Mouse (Mus musculus): ENCODE results near the gene Cdh19. TPM values are rescaled to one million over a fixed set of nuclear protein-coding genes. Genes with fewer than 3 reads are reported as not detected.

The Cdh19 gene
- total RNA-seq (2012; rRNA removed) = not detected in 2 replicates
- total RNA-seq (2014; rRNA removed) = not detected in 2 replicates
- polyA plus RNA-seq (2012; ENCODE audit: insufficient read length, low read depth) = not detected in 2 replicates

DNA sequence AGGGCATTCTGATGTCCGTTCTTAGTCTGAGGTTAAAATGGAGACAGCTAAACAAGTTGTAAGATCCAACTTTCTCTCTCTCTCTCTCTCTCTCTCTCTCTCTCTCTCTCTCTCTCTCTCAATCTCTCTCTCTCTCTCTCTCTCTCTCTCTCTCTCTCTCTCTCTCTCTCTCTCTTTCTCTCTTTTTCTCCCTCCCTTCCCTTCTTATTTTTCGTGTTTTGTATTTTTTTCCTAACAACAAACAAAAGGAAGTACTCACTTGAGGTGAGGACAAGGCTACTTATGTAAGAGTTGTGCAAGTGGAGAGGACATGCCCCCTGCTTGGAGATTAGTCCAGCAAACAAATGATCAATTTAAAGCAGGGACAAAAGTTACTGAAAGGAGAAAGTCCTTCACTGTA is at the start of gene Cdh19:
Gene Cdh19, minus strand, starts transcription at position 101 of the 400 bp plus-strand sequence.
- Histone ChIP-seq H3K36me3 (replicated peaks in 1 of 2; ENCODE audit: control insufficient read depth in 1 of 2, insufficient read depth in 1 of 2, low read length in 1 of 2) (no peaks in the 10 kb centered on the region), H3K4me2 (ENCODE audit: insufficient read depth, low read depth, poor library complexity, severe bottlenecking) (no peak within 1 kb of the TSS), H3K9ac (ENCODE audit: insufficient read depth, low read depth) (no peak within 1 kb of the TSS), H3K27ac (ENCODE audit: insufficient read depth, low read depth) (no peak within 1 kb of the TSS), H3K79me2 (replicated peaks; ENCODE audit: control insufficient read depth, extremely low read depth, insufficient read depth, poor library complexity, severe bottlenecking) (no peaks in the 10 kb centered on the region), H3K9me3 (replicated peaks; ENCODE audit: low read length) (peaks cover 5% of the 10 kb centered on the region), H3K4me3 (replicated peaks in 1 of 3; ENCODE audit: low read depth in 2 of 3, low read length in 2 of 3, poor library complexity in 1 of 3) (no peak within 1 kb of the TSS), H3K27me3 (replicated peaks) (no peaks in the 10 kb centered on the region), H3K4me1 (ENCODE audit: control insufficient read depth in 1 of 2, insufficient read depth in 2 of 2) (no peaks in the 10 kb centered on the region)
- in situ Hi-C loops (cut with MboI; ENCODE audit: low pct_ligation_motif_present, low pct_unique_long_range_greater_than_20kb, low sequenced_read_pairs) (no loop called here), dilution Hi-C loops (cut with MboI; ENCODE audit: extremely low pct_ligation_motif_present, extremely low pct_unique_long_range_greater_than_20kb, low sequenced_read_pairs) (no loop called here)
- DNase-seq (ENCODE audit: extremely low read depth) = no peak
- TF ChIP-seq JUN (IDR thresholded peaks at IDR 0.05; ENCODE audit: insufficient read depth, low read depth, low read length) (no peak), IRF4 (IDR thresholded peaks at IDR 0.05; ENCODE audit: low read depth, low read length) (no peak), RCOR1 (conservative IDR thresholded peaks at IDR 0.05; ENCODE audit: low read depth, low read length) (no peak), USF2 (conservative IDR thresholded peaks at IDR 0.05; ENCODE audit: low read depth, low read length) (no peak), PAX5 (IDR thresholded peaks at IDR 0.05; ENCODE audit: low read length) (no peak), HCFC1 (IDR thresholded peaks at IDR 0.05; ENCODE audit: low read depth, low read length) (no peak), TCF12 (IDR thresholded peaks at IDR 0.05; ENCODE audit: low read depth, low read length) (no peak), ELF1 (IDR thresholded peaks at IDR 0.05; ENCODE audit: low read depth, low read length) (no peak), ZC3H11A (IDR thresholded peaks at IDR 0.05; ENCODE audit: low read depth, low read length) (no peak), E2F4 (IDR thresholded peaks at IDR 0.05; ENCODE audit: insufficient replicate concordance, low read depth, low read length) (no peak), JUND (conservative IDR thresholded peaks at IDR 0.05; ENCODE audit: low read depth, low read length) (no peak)

DNA sequence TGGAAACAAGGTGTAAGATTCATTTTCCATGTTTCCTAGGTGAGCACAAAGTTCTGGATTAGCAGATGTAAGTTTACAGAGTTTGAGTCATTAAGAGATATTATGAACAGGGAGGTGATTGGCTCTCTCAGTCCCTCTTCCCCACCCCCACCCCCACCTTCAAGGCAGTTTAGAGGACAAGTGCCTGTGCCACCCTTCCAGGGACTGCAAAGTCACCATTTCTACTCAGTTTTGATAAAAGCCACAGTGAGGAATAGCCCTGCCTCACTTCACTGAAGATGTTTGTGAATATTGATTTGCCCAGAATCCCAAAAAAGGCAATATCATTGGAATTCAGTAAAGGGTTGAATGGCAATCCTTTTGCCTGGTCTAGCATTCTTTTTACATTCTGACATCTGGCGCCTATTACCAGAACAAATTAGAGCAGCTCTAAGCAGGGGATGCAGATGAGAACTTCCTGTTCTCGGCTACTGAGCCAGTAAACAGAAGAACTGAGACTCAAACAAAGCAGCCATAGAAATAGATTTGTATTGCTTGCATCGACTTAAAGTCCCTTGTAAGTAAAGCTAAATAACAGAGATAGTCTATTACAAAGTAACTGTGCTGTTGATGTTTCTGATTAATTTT is 43.2 kb upstream of the Cdh19 start:
- H3K9ac ChIP-seq (ENCODE audit: insufficient read depth, low read depth) = no peak overlapping the region
- dilution Hi-C loops (cut with MboI; ENCODE audit: extremely low pct_ligation_motif_present, extremely low pct_unique_long_range_greater_than_20kb, low sequenced_read_pairs) (no loop called here), in situ Hi-C loops (cut with MboI; ENCODE audit: low pct_ligation_motif_present, low pct_unique_long_range_greater_than_20kb, low sequenced_read_pairs) (no loop called here)
- H3K27me3 ChIP-seq (replicated peaks) = no peaks in the 10 kb centered on the region
- no peak for DNase-seq (ENCODE audit: extremely low read depth)
- no peaks in the 10 kb centered on the region for H3K4me1 ChIP-seq (ENCODE audit: control insufficient read depth in 1 of 2, insufficient read depth in 2 of 2)
- peaks cover 14% of the 10 kb centered on the region for H3K9me3 ChIP-seq (replicated peaks; ENCODE audit: low read length)
- no peak for TF ChIP-seq GABPA (IDR thresholded peaks at IDR 0.05; ENCODE audit: insufficient replicate concordance, low read depth, low read length)
- no peak for TF ChIP-seq MXI1 (IDR thresholded peaks at IDR 0.05; ENCODE audit: low read depth, low read length)
- no peak for TF ChIP-seq JUND (conservative IDR thresholded peaks at IDR 0.05; ENCODE audit: low read depth, low read length)
- TF ChIP-seq NRF1 (IDR thresholded peaks at IDR 0.05; ENCODE audit: low read depth, low read length) = no peak
- no peak for TF ChIP-seq CHD1 (IDR thresholded peaks at IDR 0.05; ENCODE audit: low read depth, low read length)
- TF ChIP-seq EP300 (IDR thresholded peaks at IDR 0.05; ENCODE audit: low read length) = no peak
- TF ChIP-seq ZNF384 (IDR thresholded peaks at IDR 0.05; ENCODE audit: low read depth, low read length) = no peak
- TF ChIP-seq TCF12 (IDR thresholded peaks at IDR 0.05; ENCODE audit: low read depth, low read length) = no peak
- TF ChIP-seq MEF2A (IDR thresholded peaks at IDR 0.05; ENCODE audit: borderline replicate concordance, low read depth, low read length) = no peak
- TF ChIP-seq KAT2A (IDR thresholded peaks at IDR 0.05; ENCODE audit: insufficient replicate concordance, low read length) = no peak
- no peak overlapping the region for H3K4me3 ChIP-seq (replicated peaks in 1 of 3; ENCODE audit: low read depth in 2 of 3, low read length in 2 of 3, poor library complexity in 1 of 3)
- no peak overlapping the region for H3K4me2 ChIP-seq (ENCODE audit: insufficient read depth, low read depth, poor library complexity, severe bottlenecking)
- H3K36me3 ChIP-seq (replicated peaks in 1 of 2; ENCODE audit: control insufficient read depth in 1 of 2, insufficient read depth in 1 of 2, low read length in 1 of 2) = no peaks in the 10 kb centered on the region
- H3K27ac ChIP-seq (ENCODE audit: insufficient read depth, low read depth) = no peak overlapping the region
- no peaks in the 10 kb centered on the region for H3K79me2 ChIP-seq (replicated peaks; ENCODE audit: control insufficient read depth, extremely low read depth, insufficient read depth, poor library complexity, severe bottlenecking)
